Mouse (Mus musculus) erythroblast, embryonic 14.5 days (primary cell): ENCODE results near the gene Slc13a4.

Experiments used
- GATA1 ChIP-seq: IDR thresholded peaks from 2 replicates; pipeline ENCODE4 v1.6.1; 2012; ENCODE audit warnings: low read length, inconsistent platforms, mixed read lengths
- TAL1 ChIP-seq: IDR thresholded peaks from 3 replicates; pipeline ENCODE4 v1.6.1; 2012; ENCODE audit warnings: low read length, inconsistent platforms, mixed read lengths

- TF ChIP-seq GATA1 (no peak), TAL1 (no peak)
Observed at GRCm38 (mm10) chr6:35257626-35258190, 50.2 kb downstream of the Slc13a4 start.
